Mouse (Mus musculus): ENCODE data around the gene Rhox2g.
"Not testable (repeated sequence)": the region's sequence is repeated elsewhere in the genome, so short reads cannot be mapped to it uniquely, and the experiment has no call there.

Rhox2g gene

DNA sequence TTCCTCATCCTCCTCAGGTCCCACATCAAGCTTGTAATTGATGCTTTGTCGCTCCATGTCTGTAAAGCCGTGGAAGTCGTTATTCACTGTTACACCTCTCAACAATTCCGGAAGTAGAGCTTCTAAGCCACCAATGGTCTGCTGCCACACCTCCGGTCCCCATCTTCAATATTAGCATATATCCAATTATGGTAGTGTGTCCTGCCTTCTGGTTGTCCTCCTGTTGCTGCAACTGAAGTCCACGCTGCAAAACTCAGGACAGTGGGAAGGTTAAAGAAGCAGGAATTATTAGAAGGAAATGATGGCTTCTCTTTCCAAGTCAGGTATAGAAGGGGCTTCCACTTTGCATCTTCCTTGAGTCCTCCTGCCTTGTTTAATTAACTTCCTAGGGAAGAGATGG is at the start of gene Rhox2g:
TSS of gene Rhox2g (minus strand) at position 101 of the 400 bp plus-strand sequence.
- not testable (repeated sequence) for DNase-seq

GRCm38 (mm10) chrX:37692261-37692660 is 49.0 kb upstream of the Rhox2g start:
- DNase-seq = no peak

GRCm38 (mm10) chrX:37683031-37683715 is 39.9 kb upstream of the Rhox2g start:
- DNase-seq = no peak

DNA sequence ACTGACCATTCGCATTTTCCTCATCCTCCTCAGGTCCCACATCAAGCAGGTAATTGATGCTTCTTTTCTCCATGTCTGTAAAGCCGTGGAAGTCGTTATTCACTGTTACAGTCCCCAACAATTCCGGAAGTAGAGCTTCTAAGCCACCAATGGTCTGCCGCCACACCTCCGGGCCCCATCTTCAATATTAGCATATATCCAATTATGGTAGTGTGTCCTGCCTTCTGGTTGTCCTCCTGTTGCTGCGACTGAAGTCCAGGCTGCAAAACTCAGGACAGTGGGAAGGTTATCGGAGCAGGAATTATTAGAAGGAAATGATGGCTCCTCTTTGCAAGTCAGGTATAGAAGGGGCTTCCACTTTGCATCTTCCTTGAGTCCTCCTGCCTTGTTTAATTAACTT is 29.9 kb upstream of the Rhox2g start, which contains the start of gene Rhox2h:
TSS of gene Rhox2h (minus strand) at position 101 of the 400 bp plus-strand sequence.
- not testable (repeated sequence) for DNase-seq

- not testable (repeated sequence) for DNase-seq
Measured at GRCm38 (mm10) chrX:37668664-37669063, 25.4 kb upstream of the Rhox2g start, which contains the start of gene Rhox3h. Gene Rhox3h, minus strand, starts transcription at chrX:37668764.

DNA sequence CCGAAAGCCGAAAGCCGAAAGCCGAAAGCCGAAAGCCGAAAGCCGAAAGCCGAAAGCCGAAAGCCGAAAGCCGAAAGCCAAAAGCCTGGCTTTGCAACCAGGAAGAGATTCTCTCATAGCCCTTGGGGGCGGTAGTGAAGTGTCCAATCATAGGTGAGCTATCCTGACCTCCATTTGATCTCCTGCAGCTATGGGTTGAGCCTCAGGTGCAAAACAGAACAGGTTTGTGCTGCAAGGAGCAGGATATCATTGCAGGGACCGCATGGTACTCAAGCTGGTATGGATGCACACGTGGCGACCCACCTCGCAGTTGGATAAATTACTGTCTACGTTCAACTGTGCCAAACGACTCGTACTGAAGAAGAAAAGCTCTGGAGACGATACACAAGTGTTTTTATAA is 8.0 kb upstream of the Rhox2g start, which contains the start of gene Rhox4g:
TSS of gene Rhox4g (minus strand) at position 101 of the 400 bp plus-strand sequence.
- not testable (repeated sequence) for DNase-seq

DNA sequence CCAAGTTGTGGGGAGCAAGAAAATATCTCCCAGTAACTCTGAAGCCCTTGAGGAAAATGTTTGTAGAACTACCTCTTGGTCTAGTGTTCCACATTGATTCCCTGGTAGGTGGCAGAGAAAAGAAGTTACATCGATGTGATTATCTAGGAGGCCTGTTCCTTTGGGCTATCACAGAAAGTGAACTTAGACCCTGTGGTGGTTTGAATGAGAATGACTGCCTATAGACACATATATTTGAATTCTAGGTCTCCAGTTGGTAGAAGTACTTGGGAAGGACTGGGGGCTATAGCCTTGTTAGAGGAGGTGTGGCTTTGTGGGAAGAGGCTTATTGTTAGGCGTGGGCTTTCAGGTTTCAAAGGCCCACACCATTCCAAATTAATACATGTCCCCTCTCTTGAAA is 14.8 kb downstream of the Rhox2g start, which contains the start of gene Rhox3g:
TSS of gene Rhox3g (minus strand) at position 101 of the 400 bp plus-strand sequence.
- not testable (repeated sequence) for DNase-seq

DNA sequence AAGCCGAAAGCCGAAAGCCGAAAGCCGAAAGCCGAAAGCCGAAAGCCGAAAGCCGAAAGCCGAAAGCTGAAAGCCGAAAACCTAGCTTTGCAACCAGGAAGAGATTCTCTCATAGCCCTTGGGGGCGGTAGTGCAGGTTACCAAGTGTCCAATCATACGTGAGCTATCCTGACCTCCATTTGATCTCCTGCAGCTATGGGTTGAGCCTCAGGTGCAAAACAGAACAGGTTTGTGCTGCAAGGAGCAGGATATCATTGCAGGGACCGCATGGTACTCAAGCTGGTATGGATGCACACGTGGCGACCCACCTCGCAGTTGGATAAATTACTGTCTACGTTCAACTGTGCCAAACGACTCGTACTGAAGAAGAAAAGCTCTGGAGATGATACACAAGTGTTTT is 35.7 kb downstream of the Rhox2g start, which contains the start of gene Rhox4f:
TSS of gene Rhox4f (minus strand) at position 101 of the 400 bp plus-strand sequence.
- DNase-seq = not testable (repeated sequence)

Data from thymus, postnatal 25 days (tissue).